Mouse (Mus musculus): ENCODE measurements around the gene Pik3ap1. TPM values are rescaled to one million over a fixed set of nuclear protein-coding genes. Genes with fewer than 3 reads are reported as not detected.

The Pik3ap1 gene
- polyA plus RNA-seq, 1 experiment from 2014 or later = 2.0 TPM

- WGBS = 92% methylated on average over 12 of the region's 12 CpGs
- Histone ChIP-seq H3K4me3 (ENCODE audit: low read depth, low read length) (no peak overlapping the region), H3K27me3 (ENCODE audit: control insufficient read depth, insufficient read depth, low read length) (no peaks in the 10 kb centered on the region), H3K9ac (ENCODE audit: low read length) (no peak overlapping the region), H3K9me3 (ENCODE audit: control insufficient read depth, low read length) (no peaks in the 10 kb centered on the region), H3K27ac (ENCODE audit: low read depth, low read length) (no peak overlapping the region), H3K4me2 (ENCODE audit: low read depth) (no peak overlapping the region), H3K4me1 (ENCODE audit: control insufficient read depth, insufficient read depth, low read length) (no peaks in the 10 kb centered on the region), H3K36me3 (ENCODE audit: control insufficient read depth, insufficient read depth, low read length) (no peaks in the 10 kb centered on the region)
- DNase-seq (ENCODE audit: low spot score) = no peak
- no peak for ATAC-seq (ENCODE audit: insufficient read depth, low FRiP score, low TSS enrichment)
Observed at GRCm38 (mm10) chr19:41332228-41332627, 52.7 kb downstream of the Pik3ap1 start.

DNA sequence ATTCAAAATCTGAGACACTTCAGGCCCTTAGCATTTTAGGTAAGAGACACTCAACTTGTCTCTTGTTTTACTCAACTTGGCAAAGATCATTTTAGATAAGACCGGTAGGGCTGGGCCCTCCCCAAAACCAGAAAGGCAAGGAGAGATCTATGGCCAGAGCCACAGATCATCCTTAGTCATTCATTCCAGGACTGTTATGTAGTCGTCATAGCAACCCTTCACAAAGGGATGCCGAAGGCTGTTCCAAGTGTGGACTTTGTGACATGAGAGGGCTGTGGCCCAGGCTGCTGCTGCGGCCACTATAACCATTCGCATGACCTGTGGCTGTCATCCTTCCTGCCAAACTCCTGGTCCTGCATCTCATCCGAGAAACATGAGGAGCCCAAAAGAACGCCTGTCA is 54.5 kb downstream of the Pik3ap1 start:
- no peak overlapping the region for H3K4me2 ChIP-seq (ENCODE audit: low read depth)
- WGBS = 69% methylated on average over 7 of the region's 7 CpGs
- DNase-seq (ENCODE audit: low spot score) = no peak
- no peaks in the 10 kb centered on the region for H3K36me3 ChIP-seq (ENCODE audit: control insufficient read depth, insufficient read depth, low read length)
- H3K4me3 ChIP-seq (ENCODE audit: low read depth, low read length) = no peak overlapping the region
- ATAC-seq (ENCODE audit: insufficient read depth, low FRiP score, low TSS enrichment) = no peak
- H3K27me3 ChIP-seq (ENCODE audit: control insufficient read depth, insufficient read depth, low read length) = no peaks in the 10 kb centered on the region
- H3K9ac ChIP-seq (ENCODE audit: low read length) = no peak overlapping the region
- no peaks in the 10 kb centered on the region for H3K4me1 ChIP-seq (ENCODE audit: control insufficient read depth, insufficient read depth, low read length)
- H3K27ac ChIP-seq (ENCODE audit: low read depth, low read length) = no peak overlapping the region
- no peaks in the 10 kb centered on the region for H3K9me3 ChIP-seq (ENCODE audit: control insufficient read depth, low read length)

- Histone ChIP-seq H3K4me2 (ENCODE audit: low read depth) (no peak overlapping the region), H3K9me3 (ENCODE audit: control insufficient read depth, low read length) (no peaks in the 10 kb centered on the region), H3K4me1 (ENCODE audit: control insufficient read depth, insufficient read depth, low read length) (no peaks in the 10 kb centered on the region), H3K9ac (ENCODE audit: low read length) (no peak overlapping the region), H3K4me3 (ENCODE audit: low read depth, low read length) (no peak overlapping the region), H3K27me3 (ENCODE audit: control insufficient read depth, insufficient read depth, low read length) (no peaks in the 10 kb centered on the region), H3K36me3 (ENCODE audit: control insufficient read depth, insufficient read depth, low read length) (no peaks in the 10 kb centered on the region), H3K27ac (ENCODE audit: low read depth, low read length) (no peak overlapping the region)
- ATAC-seq (ENCODE audit: insufficient read depth, low FRiP score, low TSS enrichment) (no peak), DNase-seq (ENCODE audit: low spot score) (no peak)
- WGBS = 95% methylated on average over 7 of the region's 7 CpGs
Observed at GRCm38 (mm10) chr19:41329961-41330360, 54.9 kb downstream of the Pik3ap1 start.

DNA sequence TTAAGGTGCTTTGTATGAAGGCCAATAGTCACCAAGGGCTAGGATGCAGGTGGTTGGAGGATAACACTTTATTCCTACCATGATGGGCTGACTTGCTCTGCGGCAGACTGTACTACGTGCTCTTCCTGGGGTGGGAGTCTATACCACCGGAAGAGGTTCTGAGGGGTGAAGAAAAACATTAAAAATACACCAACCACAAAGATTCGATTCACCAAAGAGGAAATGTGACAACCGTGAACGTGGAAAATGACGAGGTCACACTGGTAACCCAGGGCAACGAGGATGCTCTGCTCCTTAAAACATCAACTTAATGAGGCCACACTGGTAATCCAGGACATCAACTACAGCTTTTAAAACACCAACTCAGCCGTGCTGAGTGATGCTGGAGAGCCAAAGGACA is 56.2 kb downstream of the Pik3ap1 start:
- no peak overlapping the region for H3K4me2 ChIP-seq (ENCODE audit: low read depth)
- WGBS = 80% methylated on average over 9 of the region's 9 CpGs
- ATAC-seq (ENCODE audit: insufficient read depth, low FRiP score, low TSS enrichment) = no peak

DNA sequence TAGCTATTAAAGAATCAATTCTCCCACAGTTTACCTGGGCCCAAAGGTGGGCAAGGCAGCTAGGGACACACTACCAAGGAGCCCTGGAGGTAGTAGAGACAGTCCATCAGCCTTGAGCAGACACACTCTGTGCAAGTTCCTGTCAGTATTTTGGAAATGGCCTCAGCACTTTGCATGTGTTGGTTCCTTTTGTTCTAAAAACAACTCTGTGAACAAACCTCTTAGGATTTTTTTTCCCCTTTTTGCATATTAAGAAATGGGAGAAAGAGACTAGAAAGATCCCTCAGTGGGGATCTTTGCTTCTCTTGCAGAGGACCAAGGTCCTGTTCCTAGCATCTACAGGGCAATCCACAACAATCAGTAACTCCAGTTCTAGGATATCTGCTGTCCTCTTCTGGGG is 61.1 kb downstream of the Pik3ap1 start:
- H3K36me3 ChIP-seq (ENCODE audit: control insufficient read depth, insufficient read depth, low read length) = no peaks in the 10 kb centered on the region
- H3K4me2 ChIP-seq (ENCODE audit: low read depth) = no peak overlapping the region
- H3K9ac ChIP-seq (ENCODE audit: low read length) = no peak overlapping the region
- DNase-seq (ENCODE audit: low spot score) (no peak), ATAC-seq (ENCODE audit: insufficient read depth, low FRiP score, low TSS enrichment) (no peak)
- no peak overlapping the region for H3K4me3 ChIP-seq (ENCODE audit: low read depth, low read length)
- no peaks in the 10 kb centered on the region for H3K4me1 ChIP-seq (ENCODE audit: control insufficient read depth, insufficient read depth, low read length)
- H3K9me3 ChIP-seq (ENCODE audit: control insufficient read depth, low read length) = no peaks in the 10 kb centered on the region
- no peak overlapping the region for H3K27ac ChIP-seq (ENCODE audit: low read depth, low read length)
- no peaks in the 10 kb centered on the region for H3K27me3 ChIP-seq (ENCODE audit: control insufficient read depth, insufficient read depth, low read length)

More for the DNA sequence above, 56.2 kb downstream of the Pik3ap1 start:
- Histone ChIP-seq H3K27ac (ENCODE audit: low read depth, low read length) (no peak overlapping the region), H3K9ac (ENCODE audit: low read length) (no peak overlapping the region), H3K4me3 (ENCODE audit: low read depth, low read length) (no peak overlapping the region), H3K36me3 (ENCODE audit: control insufficient read depth, insufficient read depth, low read length) (no peaks in the 10 kb centered on the region), H3K27me3 (ENCODE audit: control insufficient read depth, insufficient read depth, low read length) (no peaks in the 10 kb centered on the region), H3K4me1 (ENCODE audit: control insufficient read depth, insufficient read depth, low read length) (no peaks in the 10 kb centered on the region), H3K9me3 (ENCODE audit: control insufficient read depth, low read length) (no peaks in the 10 kb centered on the region)
- no peak for DNase-seq (ENCODE audit: low spot score)

DNA sequence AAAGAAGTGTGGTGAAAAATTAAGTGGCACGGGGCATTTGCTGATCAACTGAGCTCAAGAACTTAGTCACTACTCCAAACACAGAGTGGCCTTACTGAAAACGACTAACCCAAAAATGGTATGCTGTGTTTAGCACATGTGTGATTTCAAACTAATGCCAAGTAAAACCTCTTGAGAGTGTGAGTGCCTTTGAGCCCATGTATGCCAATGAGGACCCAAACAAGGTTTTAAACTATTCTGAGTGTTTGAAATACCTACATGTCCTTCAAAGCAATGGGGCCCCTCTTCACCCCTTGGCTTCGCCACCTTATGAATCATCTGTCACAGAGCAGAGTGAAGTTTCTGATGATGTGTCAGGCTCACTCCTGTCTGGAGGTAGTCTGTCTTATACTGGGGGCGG is 61.8 kb downstream of the Pik3ap1 start:
- no peak overlapping the region for H3K9ac ChIP-seq (ENCODE audit: low read length)
- no peaks in the 10 kb centered on the region for H3K4me1 ChIP-seq (ENCODE audit: control insufficient read depth, insufficient read depth, low read length)

DNA sequence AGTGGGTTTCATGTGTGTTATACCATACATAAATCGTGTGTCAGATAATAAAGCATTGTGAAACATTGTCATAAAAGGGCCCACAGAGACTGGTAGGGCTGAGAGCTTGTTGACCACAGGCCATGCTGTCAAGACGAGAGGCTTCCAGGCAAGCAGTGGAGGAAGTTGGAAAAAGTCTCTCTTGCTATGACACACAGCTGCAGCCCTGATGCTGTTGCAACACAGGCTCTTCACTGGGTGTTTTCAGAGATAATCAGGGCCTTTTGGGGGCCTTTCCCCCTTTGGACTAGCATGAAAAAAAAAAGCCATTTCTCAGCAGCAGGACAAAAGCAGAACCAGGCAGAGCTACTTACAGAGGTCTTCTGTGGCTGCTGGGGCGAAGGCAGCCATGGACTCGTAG is 63.8 kb downstream of the Pik3ap1 start:
- Histone ChIP-seq H3K36me3 (ENCODE audit: control insufficient read depth, insufficient read depth, low read length) (no peaks in the 10 kb centered on the region), H3K4me2 (ENCODE audit: low read depth) (no peak overlapping the region), H3K27me3 (ENCODE audit: control insufficient read depth, insufficient read depth, low read length) (no peaks in the 10 kb centered on the region), H3K9me3 (ENCODE audit: control insufficient read depth, low read length) (no peaks in the 10 kb centered on the region), H3K27ac (ENCODE audit: low read depth, low read length) (no peak overlapping the region), H3K4me3 (ENCODE audit: low read depth, low read length) (no peak overlapping the region), H3K4me1 (ENCODE audit: control insufficient read depth, insufficient read depth, low read length) (no peaks in the 10 kb centered on the region), H3K9ac (ENCODE audit: low read length) (no peak overlapping the region)
- 85% methylated on average over 4 of the region's 4 CpGs for WGBS
- DNase-seq (ENCODE audit: low spot score) (no peak), ATAC-seq (ENCODE audit: insufficient read depth, low FRiP score, low TSS enrichment) (no peak)

More for the DNA sequence above, 61.8 kb downstream of the Pik3ap1 start:
- no peak overlapping the region for H3K4me3 ChIP-seq (ENCODE audit: low read depth, low read length)
- no peak overlapping the region for H3K4me2 ChIP-seq (ENCODE audit: low read depth)
- 86% methylated on average over 4 of the region's 4 CpGs for WGBS
- H3K9me3 ChIP-seq (ENCODE audit: control insufficient read depth, low read length) = no peaks in the 10 kb centered on the region
- no peak for DNase-seq (ENCODE audit: low spot score)
- ATAC-seq (ENCODE audit: insufficient read depth, low FRiP score, low TSS enrichment) = no peak
- no peaks in the 10 kb centered on the region for H3K36me3 ChIP-seq (ENCODE audit: control insufficient read depth, insufficient read depth, low read length)
- H3K27ac ChIP-seq (ENCODE audit: low read depth, low read length) = no peak overlapping the region
- H3K27me3 ChIP-seq (ENCODE audit: control insufficient read depth, insufficient read depth, low read length) = no peaks in the 10 kb centered on the region

GRCm38 (mm10) chr19:41317315-41318095 is 67.4 kb downstream of the Pik3ap1 start:
- Histone ChIP-seq H3K27ac (ENCODE audit: low read depth, low read length) (no peak overlapping the region), H3K4me3 (ENCODE audit: low read depth, low read length) (no peak overlapping the region), H3K4me2 (ENCODE audit: low read depth) (no peak overlapping the region), H3K9ac (ENCODE audit: low read length) (no peak overlapping the region), H3K36me3 (ENCODE audit: control insufficient read depth, insufficient read depth, low read length) (no peaks in the 10 kb centered on the region), H3K4me1 (ENCODE audit: control insufficient read depth, insufficient read depth, low read length) (no peaks in the 10 kb centered on the region), H3K27me3 (ENCODE audit: control insufficient read depth, insufficient read depth, low read length) (no peaks in the 10 kb centered on the region), H3K9me3 (ENCODE audit: control insufficient read depth, low read length) (no peaks in the 10 kb centered on the region)
- ATAC-seq (ENCODE audit: insufficient read depth, low FRiP score, low TSS enrichment) (no peak), DNase-seq (ENCODE audit: low spot score) (peak; percentile 62)
- 40% methylated on average over 11 of the region's 11 CpGs for WGBS

DNA sequence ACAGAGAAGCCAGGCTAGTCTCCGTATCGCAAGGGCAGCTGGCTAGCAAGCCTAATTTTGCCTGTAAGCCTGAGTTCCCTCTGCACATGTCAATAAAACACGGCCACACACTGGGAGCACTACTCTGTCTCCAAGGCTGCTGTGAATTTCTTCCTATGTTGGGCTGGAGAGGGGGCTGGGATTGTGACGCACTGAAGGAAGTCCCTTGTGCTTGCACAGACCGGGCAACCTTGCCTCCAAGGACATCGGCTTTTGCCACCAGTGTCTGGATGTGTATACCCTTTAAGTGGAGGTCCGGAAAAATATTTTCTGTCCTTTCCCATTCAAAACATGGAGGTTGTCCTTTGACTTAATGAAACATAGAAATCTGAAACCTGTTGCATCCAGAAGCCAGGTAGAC is 70.2 kb downstream of the Pik3ap1 start:
- no peak overlapping the region for H3K4me2 ChIP-seq (ENCODE audit: low read depth)
- H3K27me3 ChIP-seq (ENCODE audit: control insufficient read depth, insufficient read depth, low read length) = no peaks in the 10 kb centered on the region
- H3K36me3 ChIP-seq (ENCODE audit: control insufficient read depth, insufficient read depth, low read length) = no peaks in the 10 kb centered on the region
- ATAC-seq (ENCODE audit: insufficient read depth, low FRiP score, low TSS enrichment) = no peak
- H3K4me3 ChIP-seq (ENCODE audit: low read depth, low read length) = no peak overlapping the region
- H3K9me3 ChIP-seq (ENCODE audit: control insufficient read depth, low read length) = no peaks in the 10 kb centered on the region
- DNase-seq (ENCODE audit: low spot score) = no peak
- 0 out of 2 replicates have a peak, but pooled peaks cover 3% of the 10 kb centered on the region for H3K4me1 ChIP-seq (ENCODE audit: control insufficient read depth, insufficient read depth, low read length)
- H3K27ac ChIP-seq (ENCODE audit: low read depth, low read length) = no peak overlapping the region
- WGBS = 83% methylated on average over 7 of the region's 7 CpGs
- no peak overlapping the region for H3K9ac ChIP-seq (ENCODE audit: low read length)
